Comparison of ENCODE assay signal across 8 mouse cellular contexts in genomic region chr13:117602617-117603358, GRCm38 (mm10). TPM values are rescaled to one million over a fixed set of nuclear protein-coding genes. Genes with fewer than 3 reads are reported as not detected.
DNase-seq lines count a peak whose midpoint lies in the region; ATAC-seq and TF ChIP-seq lines count a peak whose summit lies in the region.

No protein-coding gene starts in this region.

- TF ChIP-seq POLR2A in ES-Bruce4 (IDR thresholded peaks at IDR 0.05; ENCODE audit: insufficient read depth, low read length) = no peak

- peaks cover 14% of the 10 kb centered on the region; the same call in 1 of the 2 replicates for H3K27me3 ChIP-seq in heart, embryonic 10.5 days (ENCODE audit: insufficient read depth, poor library complexity, severe bottlenecking)
- 0 out of 2 replicates have a peak, but pooled peaks cover 2% of the 10 kb centered on the region for H3K27me3 ChIP-seq in ES-Bruce4 (ENCODE audit: control insufficient read depth, insufficient read depth, low read length, poor library complexity, severe bottlenecking)
- H3K27me3 ChIP-seq in hindbrain, embryonic 11.5 days (ENCODE audit: control insufficient read depth, insufficient read depth, low read length) = peaks cover 13% of the 10 kb centered on the region
- H3K27me3 ChIP-seq in liver, postnatal 0 days (ENCODE audit: insufficient read depth, low read length) = peaks cover 30% of the 10 kb centered on the region

- 2% methylated on average over 61 of the region's 62 CpGs for WGBS in heart, embryonic 10.5 days
- under 1% methylated on average over 50 of the region's 62 CpGs for WGBS in hindbrain, embryonic 11.5 days
- WGBS in liver, postnatal 0 days (ENCODE audit: insufficient replicate concordance) = 2% methylated on average over 58 of the region's 62 CpGs

- DNase-seq in heart, embryonic 10.5 days (ENCODE audit: low spot score) = peak; percentile 75
- DNase-seq in heart, postnatal 25 days (ENCODE audit: low spot score) = no peak
- DNase-seq in embryo, embryonic 10.5 days (ENCODE audit: low spot score) = peak; percentile 40
- DNase-seq in hindbrain, embryonic 11.5 days (ENCODE audit: low spot score) = no peak
- no peak for DNase-seq in liver, postnatal 0 days
- DNase-seq in testis, postnatal 14 days (ENCODE audit: low spot score) = peak; percentile 9
- DNase-seq in gastrocnemius, postnatal 36 days = no peak

- intact Hi-C loops in heart, postnatal 25 days (cut with DNase I) = loop anchor here (2.0 to 5.0 kb wide), 2 partner anchors 200 to 624 kb away; no protein-coding TSS in a partner anchor
- intact Hi-C loops in gastrocnemius, postnatal 36 days (cut with DNase I) = no loop called here

- ATAC-seq in hindbrain, embryonic 11.5 days (ENCODE audit: low FRiP score) = peak; percentile 81
- ATAC-seq in liver, postnatal 0 days = peak; percentile 32

- peaks cover 19% of the 10 kb centered on the region for H3K4me1 ChIP-seq in heart, embryonic 10.5 days
- H3K4me1 ChIP-seq in ES-Bruce4 (ENCODE audit: control insufficient read depth, insufficient read depth, low read length) = no peaks in the 10 kb centered on the region
- H3K4me1 ChIP-seq in hindbrain, embryonic 11.5 days (replicated peaks; ENCODE audit: control insufficient read depth, insufficient read depth, low read length) = peaks cover 4% of the 10 kb centered on the region; the same call in 1 of the 2 replicates
- peaks cover 4% of the 10 kb centered on the region; the same call in 1 of the 2 replicates for H3K4me1 ChIP-seq in liver, postnatal 0 days (ENCODE audit: insufficient read depth)

- H3K9ac ChIP-seq in ES-Bruce4 (ENCODE audit: low read depth, poor library complexity, severe bottlenecking) = peak overlapping the region; percentile 87
- H3K9ac ChIP-seq in hindbrain, embryonic 11.5 days (ENCODE audit: low read depth, low read length) = peak overlapping the region; percentile 47; the same call in 1 of the 2 replicates
- H3K9ac ChIP-seq in liver, postnatal 0 days (replicated peaks) = no peak overlapping the region

- H3K27ac ChIP-seq in heart, embryonic 10.5 days = peak overlapping the region; percentile 76
- H3K27ac ChIP-seq in ES-Bruce4 (ENCODE audit: insufficient read depth, low read length) = no peak overlapping the region
- H3K27ac ChIP-seq in hindbrain, embryonic 11.5 days (ENCODE audit: low read depth, low read length) = no peak overlapping the region
- H3K27ac ChIP-seq in liver, postnatal 0 days (ENCODE audit: low read depth) = no peak overlapping the region

- TF ChIP-seq EP300 in ES-Bruce4 (IDR thresholded peaks at IDR 0.05; ENCODE audit: insufficient read depth, low read depth, low read length) = no peak
- TF ChIP-seq EP300 in liver, postnatal 0 days (IDR thresholded peaks at IDR 0.05; ENCODE audit: low read depth) = no peak

- peak overlapping the region; percentile 97 for H3K4me2 ChIP-seq in hindbrain, embryonic 11.5 days (replicated peaks; ENCODE audit: low read depth, low read length)
- H3K4me2 ChIP-seq in liver, postnatal 0 days (ENCODE audit: low read depth, low read length) = peak overlapping the region; percentile 75

- H3K36me3 ChIP-seq in heart, embryonic 10.5 days = no peaks in the 10 kb centered on the region
- no peaks in the 10 kb centered on the region for H3K36me3 ChIP-seq in ES-Bruce4 (ENCODE audit: control insufficient read depth, insufficient read depth, low read length, poor library complexity, severe bottlenecking)
- H3K36me3 ChIP-seq in hindbrain, embryonic 11.5 days (ENCODE audit: control insufficient read depth, insufficient read depth, low read length) = no peaks in the 10 kb centered on the region
- H3K36me3 ChIP-seq in liver, postnatal 0 days (replicated peaks; ENCODE audit: insufficient read depth, low read length) = no peaks in the 10 kb centered on the region

- no peak for TF ChIP-seq CTCF in ES-Bruce4 (IDR thresholded peaks at IDR 0.05; ENCODE audit: low read depth, low read length)
- no peak for TF ChIP-seq CTCF in liver, postnatal 0 days (IDR thresholded peaks at IDR 0.05; ENCODE audit: low read depth)

- no peaks in the 10 kb centered on the region for H3K9me3 ChIP-seq in heart, embryonic 10.5 days
- peaks cover 9% of the 10 kb centered on the region; the same call in 1 of the 2 replicates for H3K9me3 ChIP-seq in ES-Bruce4 (replicated peaks; ENCODE audit: control insufficient read depth, insufficient read depth, low read length, poor library complexity, severe bottlenecking)
- H3K9me3 ChIP-seq in hindbrain, embryonic 11.5 days (ENCODE audit: control insufficient read depth, low read length) = no peaks in the 10 kb centered on the region
- H3K9me3 ChIP-seq in liver, postnatal 0 days (ENCODE audit: low read length) = no peaks in the 10 kb centered on the region

- peak overlapping the region; percentile 78 for H3K4me3 ChIP-seq in heart, embryonic 10.5 days
- peak overlapping the region; percentile 62 for H3K4me3 ChIP-seq in ES-Bruce4 (ENCODE audit: low read depth, low read length)
- H3K4me3 ChIP-seq in hindbrain, embryonic 11.5 days (ENCODE audit: low read depth, low read length) = peak overlapping the region; percentile 56
- peak overlapping the region; percentile 41 for H3K4me3 ChIP-seq in liver, postnatal 0 days (ENCODE audit: low read depth, low read length)

RNA-seq across cellular contexts. Expression of gene Hcn1, which starts 0.7 kb away (rescaled TPM):
- 0.15 and 0.23 TPM in 2 replicates for polyA plus RNA-seq in heart, embryonic 10.5 days (2016; fragmentation: Nextera tagmentation; extraction: Ambion mirVana)
- 1 to 10 TPM; 1.1 to 1.7 TPM for total RNA-seq in heart, postnatal 25 days (2021)
- 0.15 and 0.20 TPM in 2 replicates for polyA plus RNA-seq in ES-Bruce4 (2011; ENCODE audit: insufficient read depth, insufficient read length, low read depth, missing spikeins)
- polyA plus RNA-seq in hindbrain, embryonic 11.5 days (2014; fragmentation: Nextera tagmentation; extraction: Ambion mirVana) = 0.04 and 0.06 TPM in 2 replicates
- polyA plus RNA-seq in liver, postnatal 0 days (2015; fragmentation: Nextera tagmentation; extraction: Ambion mirVana) = not detected in 2 replicates
- total RNA-seq in gastrocnemius, postnatal 36 days (2021) = under 1 TPM; 0.03 to 0.05 TPM

Comparison
In these comparisons a context has a peak if more than half of its experiments do, and no peak if none do; other contexts are left out.
1. DNase-seq: peak in heart, embryonic 10.5 days (single experiment), embryo, embryonic 10.5 days (single experiment) and testis, postnatal 14 days (single experiment); none in heart, postnatal 25 days (single experiment), hindbrain, embryonic 11.5 days (single experiment), liver, postnatal 0 days (single experiment) and gastrocnemius, postnatal 36 days (0 of 2).
2. Peak in every context shown above with its lines, with median percentiles within 50 percentile points of each other: H3K4me3 ChIP-seq.